Mouse (Mus musculus) left cerebral cortex, adult 11 months (tissue): Measurements from ENCODE around the gene Olfr287.

Experiments used
- DNase-seq: peaks from one replicate; pipeline ENCODE4 v3.0.0; 2022; ENCODE audit warnings: low spot score

Olfr287 gene

GRCm38 (mm10) chr15:98167645-98168621 lies 52.9 kb downstream of the Olfr287 start:
- peak; percentile 87 for DNase-seq

DNA sequence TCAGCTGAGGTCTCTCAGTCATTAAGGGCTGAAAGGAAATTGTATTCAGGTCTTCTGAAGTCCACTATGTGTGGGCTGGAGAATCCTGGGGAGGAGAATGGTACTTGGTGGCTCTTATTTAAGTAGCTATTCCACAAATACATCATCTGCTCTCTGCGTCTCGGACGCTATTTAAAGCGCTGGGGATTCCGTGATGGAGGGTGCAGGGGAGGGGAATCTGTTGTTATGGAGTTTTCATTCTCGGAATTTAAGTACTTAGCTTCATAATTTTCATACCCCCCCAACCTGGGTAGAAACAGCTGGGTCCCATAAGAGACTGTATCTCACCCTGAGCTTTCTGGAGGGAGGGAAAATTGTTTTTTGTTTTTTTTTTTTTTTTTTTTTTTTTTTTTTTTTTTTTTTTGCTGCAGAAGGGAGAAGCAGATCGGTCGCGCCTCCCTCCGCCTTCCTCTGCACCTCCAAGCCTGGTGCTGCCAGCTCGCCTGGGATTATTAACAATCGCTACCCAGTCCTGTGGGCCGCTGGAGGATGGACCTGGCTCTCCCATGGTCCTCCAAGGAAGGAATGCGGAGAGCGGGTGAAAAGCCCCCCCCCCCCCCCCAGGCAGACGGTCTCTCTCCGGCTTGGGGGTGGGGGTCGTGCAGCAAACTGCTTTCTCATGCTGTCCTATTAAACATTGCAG lies 53.8 kb downstream of the Olfr287 start, which contains the start of gene Ccdc184:
TSS of gene Ccdc184 (plus strand) at position 196 of the 682 bp plus-strand sequence.
- DNase-seq: no peak

DNA sequence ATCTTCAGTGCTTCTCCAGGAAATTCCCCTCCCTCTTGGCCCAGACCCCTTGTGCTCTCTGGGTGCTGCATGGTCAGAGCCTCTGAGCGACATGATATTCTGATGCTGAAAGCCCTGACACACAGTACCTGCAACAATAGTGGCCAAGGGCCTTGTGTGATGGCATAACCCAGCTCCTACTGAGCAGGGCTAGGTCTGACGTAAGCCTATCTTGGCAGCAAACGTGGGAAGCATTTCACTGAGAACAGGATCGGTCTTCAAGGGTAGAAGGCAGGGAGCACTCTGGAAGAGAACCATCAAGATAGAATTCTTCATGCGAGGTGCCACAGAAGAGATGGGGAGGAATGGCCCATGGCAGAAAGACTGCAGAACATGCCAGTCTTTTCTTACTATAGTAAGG lies 55.3 kb downstream of the Olfr287 start, which contains the start of gene Asb8:
TSS of gene Asb8 (minus strand) at position 101 of the 400 bp plus-strand sequence.
- no peak for DNase-seq

DNA sequence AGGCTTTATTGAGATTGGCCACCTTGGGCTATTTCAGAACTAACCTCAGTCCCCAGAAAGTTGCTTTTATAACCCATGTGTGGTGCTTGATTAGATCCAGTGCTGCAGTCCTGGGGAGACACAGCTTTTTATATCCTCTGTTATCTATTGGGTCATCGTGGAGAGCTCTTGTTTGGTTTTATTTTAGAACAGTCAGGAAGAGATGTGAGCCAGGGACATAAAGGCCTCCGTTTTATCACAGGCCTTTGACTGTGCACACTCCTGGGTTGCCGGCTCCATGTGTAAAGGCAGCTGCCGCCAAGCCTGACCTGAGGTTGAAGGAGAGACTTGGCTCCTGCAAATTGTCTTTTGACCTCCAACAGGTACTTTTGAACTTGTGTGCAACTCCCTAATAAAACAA lies 58.3 kb downstream of the Olfr287 start:
- no peak for DNase-seq

DNA sequence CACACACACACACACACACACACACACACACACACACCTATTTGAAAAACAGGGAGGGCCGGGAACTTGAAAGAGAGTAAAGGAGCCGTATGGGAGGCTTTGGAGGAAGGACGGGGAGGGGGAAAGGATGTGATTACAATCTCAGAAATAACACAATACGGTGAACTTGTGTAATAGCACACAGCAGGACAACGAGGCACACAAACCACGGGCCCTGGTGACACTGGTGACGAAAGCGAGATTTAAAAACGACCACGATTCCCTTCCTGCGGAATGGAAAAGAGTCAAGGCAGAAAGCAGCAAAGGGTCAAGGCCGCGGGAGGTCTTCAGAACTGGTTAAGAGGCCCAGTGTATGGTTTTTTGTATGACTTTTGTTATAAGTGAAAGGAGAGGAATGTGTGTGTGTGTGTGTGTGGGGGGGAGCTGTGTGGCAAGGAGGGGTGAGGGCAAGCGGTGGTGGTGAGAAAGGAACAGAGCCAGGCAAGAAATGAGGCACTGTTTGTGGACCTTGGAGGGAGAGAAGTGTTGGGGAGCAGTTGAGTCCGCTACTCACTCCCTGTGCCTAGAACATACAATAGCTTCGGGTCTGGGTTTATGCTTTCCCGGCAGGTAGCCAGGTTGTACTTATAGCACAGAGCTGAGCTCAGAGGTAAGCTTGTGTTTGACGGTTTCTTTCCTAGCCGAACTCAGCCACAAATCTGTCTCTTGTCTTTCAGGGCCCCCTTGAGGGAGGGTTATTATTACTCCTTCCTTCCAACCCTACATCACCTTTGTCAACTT lies 59.6 kb downstream of the Olfr287 start:
- DNase-seq: no peak

GRCm38 (mm10) chr15:98157253-98157652 lies 63.6 kb downstream of the Olfr287 start:
- no peak for DNase-seq
